Mouse (Mus musculus) embryonic fibroblast, embryonic 13.5 days (primary cell): Measurements from ENCODE around the gene Atp1a2.

Experiments used
- CTCF ChIP-seq: IDR thresholded peaks from 2 replicates; pipeline ENCODE4 v1.5.1; 2011; ENCODE audit warnings: mild to moderate bottlenecking, control low read depth, low read length, moderate library complexity, borderline replicate concordance; ENCODE audit not compliant: insufficient read depth
- POLR2A ChIP-seq: IDR thresholded peaks from 2 replicates; pipeline ENCODE4 v1.6.1; 2011; ENCODE audit warnings: low read depth, mild to moderate bottlenecking, control low read depth, low read length, moderate library complexity

DNA sequence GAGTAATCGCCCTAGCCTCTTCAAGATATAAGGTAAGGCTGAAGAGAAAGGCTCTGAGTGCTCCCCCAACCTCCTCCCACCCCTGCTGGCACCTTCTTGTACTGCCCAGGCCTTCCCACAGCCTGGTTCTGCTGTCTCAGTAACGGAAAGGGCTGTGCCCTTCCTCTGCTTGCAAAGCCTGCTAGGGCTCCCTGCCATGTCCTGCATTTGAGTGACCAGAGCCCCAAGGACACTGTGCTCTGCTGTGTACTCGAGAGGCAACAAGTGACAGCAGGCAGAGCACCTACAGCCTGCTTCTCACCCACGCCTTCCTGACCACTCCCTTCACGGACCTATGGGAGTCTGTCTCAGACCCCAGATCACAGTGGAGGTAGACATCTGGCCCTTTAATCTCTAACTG is 2.4 kb upstream of the Atp1a2 start:
- no peak for TF ChIP-seq CTCF
- TF ChIP-seq POLR2A: no peak
